Mouse (Mus musculus) cortical plate, adult 2 months (tissue): ENCODE data around the gene Sfrp4.

Experiments
- CTCF ChIP-seq: fragments of 200-500 bp; IDR thresholded peaks from 2 replicates; pipeline ENCODE4 v1.5.1; 2011; ENCODE audit warnings: mild to moderate bottlenecking, control low read depth, low read length; ENCODE audit not compliant: insufficient read depth; ENCODE audit errors: extremely low read depth
- POLR2A ChIP-seq: fragments of 200-500 bp; IDR thresholded peaks from 2 replicates; pipeline ENCODE4 v1.6.1; 2011; ENCODE audit warnings: mild to moderate bottlenecking, low read length, control low read depth; ENCODE audit not compliant: insufficient read depth; ENCODE audit errors: extremely low read depth

DNA sequence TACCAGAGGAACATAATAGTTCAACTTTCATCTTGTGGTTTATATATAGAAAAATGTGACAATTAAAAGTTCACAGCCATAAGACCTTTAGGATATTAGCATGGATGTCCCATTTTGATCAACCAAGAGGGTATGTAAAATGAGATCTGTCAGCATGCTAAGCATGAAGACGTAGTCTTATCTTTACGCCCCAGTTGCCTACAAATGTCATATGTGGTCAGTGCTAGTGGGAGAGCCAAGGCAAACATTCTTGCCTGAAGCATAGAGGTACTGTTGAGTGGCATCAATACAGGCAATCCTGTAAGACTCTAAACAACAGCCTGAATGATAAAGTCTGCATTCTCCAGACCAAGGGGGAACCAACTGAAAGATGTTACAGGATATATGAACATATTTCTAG lies 29.5 kb downstream of the Sfrp4 start:
- TF ChIP-seq CTCF: no peak
- TF ChIP-seq POLR2A: no peak
